Mouse (Mus musculus) urinary bladder, adult 2 months (tissue): ENCODE data around the gene Leng1. TPM values are rescaled to one million over a fixed set of nuclear protein-coding genes. Genes with fewer than 3 reads are reported as not detected.
A peak's percentile ranks its signal among the peaks of the same experiment; 100 is the strongest.
"Not testable (repeated sequence)": the region's sequence is repeated elsewhere in the genome, so short reads cannot be mapped to it uniquely, and the experiment has no call there.

Experiments used
- DNase-seq: peaks from one replicate; pipeline ENCODE4 v3.0.0; 2022; ENCODE audit warnings: low spot score
- polyA plus RNA-seq: library from polyadenylated mRNA; depleted of rRNA; stranded (reverse); fragments of >200 nt; gene quantifications from 2 replicates; pipeline ENCODE4 v1.2.3, GENCODE M21; 2012; rRNA removed

Leng1 gene
- 14.0 and 14.8 TPM in 2 replicates for polyA plus RNA-seq

- peak; percentile 86 for DNase-seq
These were observed at the start of gene Leng1 for GRCm38 (mm10) chr7:3665215-3666114. Gene Leng1, minus strand, starts transcription at chr7:3665840.

GRCm38 (mm10) chr7:3715249-3715648 lies 49.6 kb upstream of the Leng1 start:
- no peak for DNase-seq

DNA sequence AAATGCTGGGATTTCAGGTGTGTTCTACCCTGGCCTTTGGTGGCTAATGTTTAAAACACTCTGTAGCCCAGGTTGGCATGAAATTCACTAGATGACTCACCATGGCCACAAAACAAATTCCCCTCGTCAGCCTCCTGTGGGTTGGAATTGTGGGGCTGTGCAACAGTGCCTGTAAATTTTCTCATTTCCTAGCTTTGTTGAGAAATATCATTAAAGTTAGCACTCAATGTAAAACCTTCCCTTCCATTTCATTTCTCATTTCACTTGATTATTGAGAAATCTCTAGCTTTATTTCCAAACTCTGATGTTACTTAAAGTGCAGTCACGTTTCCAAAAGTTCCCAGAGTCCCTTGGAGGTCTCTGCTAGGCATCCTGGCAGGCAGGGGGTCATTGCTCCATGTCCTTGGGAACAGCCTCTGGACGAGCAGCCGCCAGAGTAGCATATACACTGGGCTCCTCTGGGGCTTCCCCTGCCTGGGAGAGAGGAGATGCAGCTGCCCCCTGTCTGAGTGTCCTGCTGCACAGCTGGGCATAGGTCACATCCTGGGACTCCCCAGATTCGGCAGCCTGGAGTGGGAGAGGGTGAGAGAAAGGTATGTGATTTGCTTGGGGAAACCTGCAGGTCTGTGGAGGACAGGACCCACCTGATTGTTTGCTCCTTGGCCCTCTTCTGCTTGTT lies 46.8 kb upstream of the Leng1 start:
- DNase-seq = no peak

GRCm38 (mm10) chr7:3709000-3709399 lies 43.4 kb upstream of the Leng1 start:
- no peak for DNase-seq

DNA sequence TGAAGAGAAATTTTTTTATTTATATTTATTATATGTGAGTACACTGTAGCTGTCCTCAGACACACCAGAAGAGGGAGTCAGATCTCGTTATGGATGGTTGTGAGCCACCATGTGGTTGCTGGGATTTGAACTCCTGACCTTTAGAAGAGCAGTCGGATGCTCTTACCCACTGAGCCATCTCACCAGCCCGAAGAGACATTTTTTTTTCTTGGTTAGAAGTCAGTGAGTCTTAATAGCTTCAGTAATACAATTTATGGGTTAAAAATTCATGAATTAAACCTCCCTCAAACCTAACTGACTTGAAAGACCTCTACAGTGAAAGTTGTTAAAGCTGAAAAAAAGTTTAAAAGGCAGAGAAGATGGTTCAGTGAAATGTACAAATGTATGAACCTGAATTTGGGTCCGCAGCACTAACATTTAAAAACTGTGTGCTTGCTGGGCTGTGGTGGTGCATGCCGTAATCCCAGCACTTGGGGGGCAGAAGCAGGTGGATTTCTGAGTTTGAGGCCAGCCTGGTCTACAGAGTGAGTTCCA lies 42.9 kb upstream of the Leng1 start:
- DNase-seq = not testable (repeated sequence)

DNA sequence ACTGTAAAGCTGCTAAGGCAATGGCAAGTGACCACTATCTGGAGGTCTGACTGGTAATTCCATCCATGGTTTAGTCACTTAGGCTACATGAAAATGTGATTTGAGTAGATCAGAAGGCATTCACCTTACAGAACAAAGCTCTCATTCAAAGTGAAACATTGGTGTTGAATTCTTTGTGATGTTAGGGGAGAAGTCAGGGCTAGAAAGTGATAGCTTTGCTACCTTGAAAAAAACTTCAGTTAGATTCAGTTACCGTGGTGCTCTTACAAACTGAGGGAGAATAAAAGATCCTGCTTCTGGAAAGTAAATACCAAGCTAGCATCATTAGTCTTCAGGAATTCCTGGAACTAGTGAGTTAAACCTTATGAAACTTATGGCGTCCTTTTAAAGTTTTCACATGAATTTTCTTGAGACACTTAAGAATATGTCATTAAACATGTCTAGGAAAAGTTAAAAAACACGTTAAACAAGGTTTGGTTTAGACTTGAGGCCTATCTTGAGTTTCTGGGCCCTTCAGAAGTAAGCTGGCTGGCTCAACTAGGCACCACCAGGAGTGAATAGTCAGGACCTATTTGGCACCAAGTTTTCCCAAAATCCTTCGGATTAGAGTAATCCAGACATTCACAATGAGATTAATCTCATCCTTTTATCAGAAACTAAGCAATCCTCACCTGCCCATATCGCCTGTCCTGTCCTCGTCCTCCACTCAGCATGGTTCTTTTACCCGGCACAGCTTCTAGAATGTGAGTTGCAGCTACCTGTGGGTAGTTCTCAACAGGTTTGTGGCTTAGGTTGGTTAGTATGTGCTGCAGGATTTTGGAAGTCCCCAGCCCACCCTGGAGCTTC lies 42.2 kb upstream of the Leng1 start:
- no peak for DNase-seq

DNA sequence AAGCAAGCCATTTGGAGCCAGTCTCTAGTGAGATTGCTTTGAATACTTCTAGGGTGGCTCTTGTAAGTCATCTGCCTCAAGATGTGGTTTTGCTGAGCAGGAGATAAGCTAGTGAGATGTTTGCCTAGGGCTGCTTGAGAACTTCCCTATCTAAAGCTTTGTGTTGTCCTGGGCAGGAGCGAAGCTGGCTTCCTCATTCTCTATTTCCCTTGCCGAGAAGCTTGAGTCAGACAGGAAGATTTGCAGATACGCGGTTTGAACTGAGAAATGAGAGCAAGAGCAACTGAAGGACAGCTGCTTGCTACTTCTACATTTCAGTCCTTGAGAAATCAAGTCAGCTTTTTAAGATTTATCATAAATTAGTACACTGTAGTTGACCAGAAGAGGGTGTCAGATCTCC lies 41.4 kb upstream of the Leng1 start:
- DNase-seq = no peak

DNA sequence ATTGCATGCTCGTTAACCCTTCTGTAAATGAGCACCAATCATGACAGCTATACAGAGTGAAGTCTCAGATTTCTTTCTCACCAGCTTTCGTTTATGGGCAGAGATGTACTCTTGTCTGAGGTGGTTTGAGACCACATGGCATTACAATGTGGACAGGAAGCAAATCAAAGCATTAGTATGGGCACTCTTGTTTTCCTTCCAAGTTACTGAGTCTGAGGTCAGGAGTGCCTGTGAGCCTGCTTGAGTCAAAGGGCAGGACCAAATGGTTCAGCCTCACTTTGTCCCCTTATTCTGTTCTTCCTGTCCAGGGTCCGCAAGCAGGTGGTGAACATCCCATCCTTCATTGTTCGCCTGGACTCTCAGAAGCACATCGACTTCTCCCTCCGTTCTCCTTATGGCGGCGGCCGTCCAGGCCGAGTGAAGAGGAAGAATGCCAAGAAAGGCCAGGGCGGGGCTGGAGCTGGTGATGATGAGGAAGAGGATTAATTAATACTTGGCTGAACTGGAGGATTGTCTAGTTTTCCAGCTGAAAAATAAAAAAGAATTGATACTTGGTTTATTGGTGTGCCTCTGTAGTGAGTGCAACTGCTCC lies 40.8 kb upstream of the Leng1 start:
- no peak for DNase-seq

GRCm38 (mm10) chr7:3705911-3706310 lies 40.3 kb upstream of the Leng1 start:
- DNase-seq = no peak

- DNase-seq = not testable (repeated sequence)
These were observed 39.8 kb upstream of the Leng1 start for GRCm38 (mm10) chr7:3705461-3705860.

DNA sequence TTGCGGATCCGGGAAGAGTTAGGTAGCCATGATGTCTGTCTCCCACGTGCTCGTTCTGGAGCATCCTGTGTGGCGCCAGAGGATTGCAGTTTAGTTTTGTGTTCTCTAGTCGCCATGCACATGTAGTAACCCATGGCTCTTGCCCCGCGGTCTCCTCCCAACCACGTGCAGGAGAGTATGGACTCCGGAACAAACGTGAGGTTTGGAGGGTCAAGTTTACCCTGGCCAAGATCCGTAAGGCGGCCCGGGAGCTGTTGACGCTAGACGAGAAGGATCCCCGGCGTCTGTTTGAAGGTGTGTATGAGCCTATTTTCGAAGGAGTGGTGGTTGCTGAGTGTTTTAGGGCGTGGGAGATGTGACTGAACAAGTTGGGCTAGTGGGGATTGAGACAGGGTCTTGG lies 38.8 kb upstream of the Leng1 start:
- no peak for DNase-seq

GRCm38 (mm10) chr7:3703879-3704441 lies 38.3 kb upstream of the Leng1 start, which contains the start of gene Rps9:
Gene Rps9, plus strand, starts transcription at chr7:3703993.
- DNase-seq = peak; percentile 86

GRCm38 (mm10) chr7:3703148-3703878 lies 37.7 kb upstream of the Leng1 start:
- no peak for DNase-seq

DNA sequence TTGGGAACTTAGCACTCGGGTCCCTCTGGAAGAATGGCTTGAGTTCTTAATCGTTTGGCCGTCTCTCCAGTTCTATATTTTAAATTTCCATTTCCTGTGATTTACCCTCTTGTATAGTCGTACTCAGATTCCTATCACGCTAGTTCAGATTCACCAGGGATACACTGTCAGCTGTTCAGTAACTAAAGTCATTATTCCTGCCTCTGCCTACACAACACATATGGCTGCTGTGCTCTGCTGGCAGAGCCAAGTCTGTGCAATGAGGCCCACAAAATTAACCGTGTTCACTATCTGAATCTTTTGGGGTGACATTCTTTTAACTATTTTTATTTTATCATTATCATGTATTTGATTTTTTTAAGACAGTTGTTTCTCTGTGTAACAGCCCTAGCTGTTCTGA lies 32.8 kb upstream of the Leng1 start:
- DNase-seq = no peak

DNA sequence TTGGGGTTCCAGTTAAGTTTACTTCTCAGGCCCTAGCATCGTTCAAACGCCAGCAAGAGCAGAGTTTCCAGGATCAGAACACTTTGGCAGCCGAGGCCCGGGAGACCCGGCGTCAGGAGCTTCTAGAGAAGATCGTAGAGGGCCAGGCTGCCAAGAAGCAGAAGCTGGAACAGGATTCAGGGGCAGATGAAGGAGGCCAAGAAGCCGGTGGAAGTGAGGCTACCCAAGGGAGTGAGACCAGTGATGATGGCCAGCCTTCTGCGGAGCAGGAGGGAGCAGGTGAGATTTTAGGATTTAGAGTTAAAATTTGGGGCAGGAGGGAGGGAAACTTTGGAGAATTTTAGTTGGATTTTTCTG lies 29.3 kb upstream of the Leng1 start:
- not testable (repeated sequence) for DNase-seq

- DNase-seq = peak; percentile 52
These were observed 28.7 kb upstream of the Leng1 start for GRCm38 (mm10) chr7:3694076-3694948.

GRCm38 (mm10) chr7:3693809-3694075 lies 28.1 kb upstream of the Leng1 start:
- DNase-seq = peak; percentile 74

- DNase-seq = peak; percentile 85
These were observed 27.6 kb upstream of the Leng1 start, which contains the start of gene Mboat7 for GRCm38 (mm10) chr7:3692987-3693808. Gene Mboat7, minus strand, starts transcription at chr7:3693523.
